Mouse (Mus musculus) gastrocnemius, postnatal 36 days (tissue): ENCODE measurements around the gene Bend5. TPM values are rescaled to one million over a fixed set of nuclear protein-coding genes. Genes with fewer than 3 reads are reported as not detected.

Experiments
- DNase-seq, 2 experiments: peaks; one replicate each; pipeline ENCODE4 v3.0.0; 2022
- intact Hi-C: fragments of 180-260 bp; cut with DNase I; formaldehyde crosslinking; loops from one replicate; pipeline ENCODE4 v1.15.1; 2025
- total RNA-seq, 2 experiments: library from RNA; stranded (reverse); gene quantifications; 2 replicates each; pipeline ENCODE4 v1.2.3; 2021

Bend5 gene
- total RNA-seq, 2 experiments from 2014 or later = 0.22 to 0.92 TPM

- no peak for DNase-seq
- intact Hi-C loops = no loop called here
Observed at GRCm38 (mm10) chr4:111477507-111477906, 62.7 kb downstream of the Bend5 start.

GRCm38 (mm10) chr4:111483499-111483898 lies 68.7 kb downstream of the Bend5 start:
- DNase-seq = no peak
- intact Hi-C loops = no loop called here

DNA sequence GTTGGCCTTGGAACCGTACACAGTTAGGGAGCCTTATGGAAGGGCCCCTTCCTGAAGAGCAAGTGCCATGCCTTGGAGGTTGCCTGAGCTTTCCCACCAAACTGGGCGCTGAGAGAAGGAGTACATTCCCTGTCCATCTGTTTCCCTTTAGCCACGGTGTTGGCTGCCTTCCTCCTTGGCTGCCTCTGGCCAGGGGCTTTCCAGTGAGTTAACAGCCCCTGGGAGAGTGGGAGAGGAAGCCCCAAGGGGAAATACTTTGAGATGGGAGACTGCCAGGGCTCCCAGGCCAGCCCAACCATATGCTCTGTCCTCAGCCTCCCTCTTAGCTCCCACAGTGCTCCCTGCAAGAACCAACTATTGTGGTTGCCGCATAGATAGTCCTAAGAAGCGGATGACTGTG lies 70.4 kb downstream of the Bend5 start:
- intact Hi-C loops = no loop called here
- peak; percentile 12 to 19 for DNase-seq

DNA sequence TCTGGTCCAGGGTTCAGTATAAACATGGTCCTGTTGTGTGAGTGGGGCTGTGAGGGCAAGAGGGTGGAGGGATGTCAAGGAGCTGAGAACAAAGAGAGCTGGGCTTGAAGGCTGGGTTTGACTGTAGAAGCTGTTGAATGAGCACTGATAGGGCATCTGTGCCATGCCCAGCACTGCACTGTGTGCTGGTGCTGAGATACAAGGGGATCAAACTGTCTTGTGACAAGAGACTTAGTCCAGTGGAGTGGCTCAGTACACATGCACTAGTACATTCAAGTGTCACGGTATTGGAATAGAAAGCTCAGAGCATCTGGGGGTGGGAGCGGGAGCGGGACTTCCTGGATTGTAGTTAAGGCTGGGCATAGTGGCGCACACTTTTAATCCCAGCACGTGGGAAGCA lies 71.4 kb downstream of the Bend5 start:
- intact Hi-C loops = no loop called here
- DNase-seq = no peak

DNA sequence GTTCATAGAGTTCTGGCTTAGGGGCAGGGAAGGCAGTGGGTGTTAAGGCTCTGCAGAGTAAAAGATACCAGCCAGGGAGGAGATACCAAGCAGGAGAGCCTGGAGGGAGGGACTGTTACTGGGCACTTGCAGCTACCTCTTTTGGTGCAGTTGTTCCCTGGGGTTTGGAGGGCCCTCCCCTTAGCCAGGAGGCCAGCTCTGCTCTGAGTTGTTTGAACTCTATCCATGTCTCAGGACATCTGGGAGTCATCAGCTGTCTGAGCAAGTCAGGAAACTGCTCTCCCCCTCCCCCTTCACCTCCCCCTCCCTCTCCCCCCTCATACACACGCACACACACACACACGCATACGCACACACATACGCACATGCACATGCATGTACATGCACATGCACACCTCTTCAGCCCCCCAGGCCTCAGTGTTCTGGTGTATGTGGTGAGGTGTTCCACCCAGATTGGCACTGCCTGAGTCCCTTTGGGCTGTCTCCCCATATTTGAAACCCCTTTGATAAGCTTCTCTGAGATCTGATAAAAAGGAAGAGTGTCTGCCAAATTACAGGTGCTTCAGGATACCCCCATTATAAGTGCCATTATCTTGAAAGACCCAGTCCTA lies 72.5 kb downstream of the Bend5 start:
- DNase-seq = no peak
- intact Hi-C loops = no loop called here

DNA sequence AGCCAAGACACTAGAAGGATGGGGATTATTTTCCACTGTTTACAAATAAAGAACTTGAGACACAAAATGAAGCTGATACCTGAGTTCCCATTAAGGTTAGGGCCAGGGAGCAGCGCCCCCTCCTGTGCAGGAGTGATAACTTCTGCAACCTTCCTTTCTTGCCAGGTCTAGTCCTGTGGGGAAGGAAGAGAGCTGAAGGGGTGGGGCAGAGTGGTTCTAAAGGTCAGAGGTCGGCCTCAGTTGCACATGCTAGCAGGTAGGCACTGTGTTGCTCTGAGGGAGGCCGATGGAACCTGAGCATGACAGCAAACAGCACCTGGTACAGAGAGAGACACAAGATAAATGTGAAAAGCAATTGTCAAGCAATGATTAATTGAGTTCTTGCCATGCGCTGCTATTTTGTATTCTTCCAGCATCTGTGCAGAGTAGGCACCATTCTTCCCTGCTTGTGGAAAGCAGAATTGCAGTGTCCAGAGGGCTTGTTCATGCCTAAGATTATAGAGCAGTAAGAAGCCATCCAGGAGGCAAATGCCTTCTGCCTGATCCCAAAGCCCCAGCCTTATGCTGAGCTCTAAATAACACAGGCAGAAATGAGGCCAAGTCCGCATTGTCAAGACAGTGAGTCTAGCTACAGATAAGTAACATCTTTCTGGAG lies 79.1 kb downstream of the Bend5 start:
- DNase-seq = no peak
- intact Hi-C loops = loop anchor here (10.0 kb wide), 1 partner anchor 169 kb away; no protein-coding TSS in a partner anchor

- intact Hi-C loops = loop anchor here (2.0 to 10.0 kb wide), 2 partner anchors 131 to 171 kb away; no protein-coding TSS in a partner anchor
Observed at GRCm38 (mm10) chr4:111495949-111496348, 81.1 kb downstream of the Bend5 start.

DNA sequence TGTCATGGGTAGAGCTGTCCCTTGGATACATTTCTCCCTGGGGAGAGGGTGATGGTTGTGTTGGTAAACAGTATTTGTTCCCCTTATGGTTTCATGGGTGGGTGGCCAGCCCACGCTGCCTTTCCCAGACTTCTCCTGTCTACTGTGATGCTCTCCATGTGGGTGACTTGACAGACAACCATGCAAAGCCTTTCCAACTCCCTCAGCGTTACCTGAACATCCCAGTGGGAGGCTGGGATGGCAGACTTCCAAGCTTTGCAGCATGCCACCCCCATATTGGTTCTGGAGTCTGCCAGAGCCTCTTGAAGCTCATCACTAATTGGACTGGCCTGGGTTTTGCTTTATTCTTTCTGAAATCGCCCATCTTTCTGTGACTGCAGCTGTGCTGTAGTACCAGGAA lies 83.9 kb downstream of the Bend5 start:
- no peak for DNase-seq
- intact Hi-C loops = loop anchor here (10.0 kb wide), 1 partner anchor 174 kb away; no protein-coding TSS in a partner anchor

More at GRCm38 (mm10) chr4:111495949-111496348, 81.1 kb downstream of the Bend5 start:
- peak; percentile 30 to 49 for DNase-seq

DNA sequence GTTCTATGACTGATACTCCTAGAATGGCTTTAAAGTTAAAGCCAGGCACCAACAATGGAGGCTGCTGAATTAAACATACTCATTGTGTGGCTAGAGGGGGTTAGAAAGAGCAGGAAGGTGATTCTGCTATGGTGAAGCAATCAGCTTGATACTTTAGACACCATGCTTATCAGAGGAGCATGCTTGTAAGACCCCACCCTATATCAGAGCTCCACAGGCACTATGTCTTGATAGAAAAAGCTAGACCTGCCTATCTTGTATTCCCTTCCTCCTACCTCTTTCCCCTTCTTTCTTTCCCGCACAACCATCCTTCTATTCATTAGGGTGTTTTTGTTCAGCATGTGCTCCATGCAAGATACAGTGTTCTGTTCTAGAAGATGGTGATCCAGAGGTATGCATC lies 86.6 kb downstream of the Bend5 start:
- no peak for DNase-seq
- intact Hi-C loops = no loop called here

DNA sequence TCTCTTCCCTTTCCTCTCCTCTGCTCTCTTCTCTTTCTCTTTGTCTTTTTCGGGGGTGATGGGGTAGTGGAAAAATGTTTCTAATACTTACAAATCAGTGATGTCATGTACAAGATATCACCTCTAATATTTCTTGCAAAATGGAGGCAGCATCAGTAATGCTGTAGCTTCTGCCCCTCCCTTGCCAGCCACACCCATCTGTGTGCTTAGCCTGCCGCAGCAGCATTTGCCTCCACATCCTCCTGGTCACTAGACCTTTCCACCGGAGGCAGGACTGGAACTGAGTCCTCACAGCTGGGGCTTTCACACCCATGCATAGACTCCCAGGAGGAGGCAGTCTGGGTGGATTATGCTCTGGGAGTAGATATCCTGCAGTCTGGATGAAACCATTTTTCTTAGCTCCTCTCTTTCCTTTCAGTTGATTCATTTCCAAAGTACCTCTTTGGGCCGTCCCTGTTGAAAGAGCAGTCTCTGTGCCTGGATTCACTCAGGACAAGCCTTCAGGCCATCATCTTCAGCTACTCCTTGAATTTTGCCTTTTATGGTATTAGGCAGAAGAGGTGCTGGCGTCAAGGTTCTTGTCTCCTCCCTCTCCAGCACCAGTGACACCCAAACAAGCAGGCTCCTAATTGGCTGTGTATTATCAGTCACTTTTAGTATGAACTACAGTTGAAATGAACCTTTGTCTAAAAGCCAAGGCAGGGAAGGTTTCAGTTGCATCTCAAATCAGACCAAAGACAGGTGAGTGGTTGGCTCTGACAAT lies 88.3 kb downstream of the Bend5 start:
- intact Hi-C loops = no loop called here
- no peak for DNase-seq

DNA sequence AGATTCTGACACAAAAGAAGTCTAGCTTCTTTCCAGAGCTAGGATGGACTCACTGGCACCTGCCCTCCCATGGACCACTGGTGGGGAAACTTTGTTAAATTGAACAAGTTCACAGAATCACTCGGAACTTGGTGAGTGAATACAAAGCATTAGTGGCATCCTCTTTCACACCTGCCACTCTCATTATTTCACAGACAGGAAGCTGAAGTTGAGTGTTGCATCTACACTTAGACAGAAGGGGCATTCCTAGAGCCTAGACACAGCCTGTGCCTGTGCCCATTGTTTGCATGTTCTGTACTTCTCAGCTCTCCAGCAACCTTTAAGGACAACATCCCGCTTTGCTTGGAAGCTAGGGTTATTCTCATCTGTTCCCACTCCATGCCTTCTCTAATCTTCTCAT lies 90.1 kb downstream of the Bend5 start:
- DNase-seq = no peak
- intact Hi-C loops = no loop called here
